Mouse (Mus musculus) hindbrain, embryonic 12.5 days (tissue): Measurements from ENCODE around the gene Etl4. TPM values are rescaled to one million over a fixed set of nuclear protein-coding genes. Genes with fewer than 3 reads are reported as not detected.
A peak's percentile ranks its signal among the peaks of the same experiment; 100 is the strongest.

Experiments used
- ATAC-seq: fragments of 200-750 bp; cut with Nextera tagmentation; 2 replicates; pipeline ENCODE4 v1.8.0; 2017; ENCODE audit warnings: moderate TSS enrichment; ENCODE audit not compliant: low FRiP score
- H3K27ac ChIP-seq: fragments of 300-500 bp; sonication (generic); 2 replicates; pipeline ENCODE4 v1.5.1; 2016; ENCODE audit warnings: mild to moderate bottlenecking
- H3K27me3 ChIP-seq: fragments of 300-500 bp; sonication (generic); 2 replicates; pipeline ENCODE4 v1.6.1; 2016; ENCODE audit warnings: mild to moderate bottlenecking
- H3K36me3 ChIP-seq: fragments of 300-500 bp; sonication (generic); 2 replicates; pipeline ENCODE4 v1.6.1; 2016; ENCODE audit warnings: mild to moderate bottlenecking
- H3K4me1 ChIP-seq: fragments of 300-500 bp; sonication (generic); 2 replicates; pipeline ENCODE4 v1.6.1; 2016
- H3K4me2 ChIP-seq: fragments of 300-500 bp; sonication (generic); replicated peaks from 2 replicates; pipeline ENCODE4 v1.6.1; 2016; ENCODE audit warnings: mild to moderate bottlenecking
- H3K4me3 ChIP-seq: fragments of 300-500 bp; sonication (generic); 2 replicates; pipeline ENCODE4 v1.5.1; 2016; ENCODE audit warnings: mild to moderate bottlenecking
- H3K9ac ChIP-seq: fragments of 300-500 bp; sonication (generic); 2 replicates; pipeline ENCODE4 v1.6.1; 2016; ENCODE audit warnings: mild to moderate bottlenecking, moderate library complexity
- H3K9me3 ChIP-seq: fragments of 300-500 bp; sonication (generic); replicated peaks from 2 replicates; pipeline ENCODE4 v1.6.1; 2016; ENCODE audit warnings: mild to moderate bottlenecking
- WGBS: fragments of 180-500 bp; shearing (Covaris S2); methylation state at CpG from one replicate; pipeline ENCODE4 v1.1.7; 2016; 5-methylcytosine and 5-hydroxymethylcytosine counted together
- polyA plus RNA-seq: library from polyadenylated mRNA; unstranded; fragments of >200 nt; fragmentation: Nextera tagmentation; extraction: Ambion mirVana; gene quantifications from 2 replicates; pipeline ENCODE4 v1.2.1, GENCODE M21; 2016

Etl4 gene
- polyA plus RNA-seq, 1 experiment from 2014 or later, result 18.7 TPM

GRCm38 (mm10) chr2:20761320-20761719 lies 851.7 kb downstream of the Etl4 start:
- no peak overlapping the region for H3K27ac ChIP-seq
- H3K27me3 ChIP-seq, result no peaks in the 10 kb centered on the region
- no peaks in the 10 kb centered on the region for H3K36me3 ChIP-seq
- no peak for ATAC-seq
- H3K9me3 ChIP-seq, result no peaks in the 10 kb centered on the region
- no peak overlapping the region for H3K4me2 ChIP-seq
- H3K4me3 ChIP-seq, result no peak overlapping the region
- H3K4me1 ChIP-seq, result no peaks in the 10 kb centered on the region
- 91% methylated on average over 5 of the region's 5 CpGs for WGBS
- no peak overlapping the region for H3K9ac ChIP-seq

- no peaks in the 10 kb centered on the region for H3K4me1 ChIP-seq
- no peak overlapping the region for H3K9ac ChIP-seq
- H3K4me2 ChIP-seq, result no peak overlapping the region
- H3K27ac ChIP-seq, result no peak overlapping the region
- H3K4me3 ChIP-seq, result no peak overlapping the region
- WGBS, result 90% methylated on average over 3 of the region's 3 CpGs
- H3K9me3 ChIP-seq, result no peaks in the 10 kb centered on the region
- ATAC-seq, result no peak
- H3K27me3 ChIP-seq, result no peaks in the 10 kb centered on the region
- no peaks in the 10 kb centered on the region for H3K36me3 ChIP-seq
Measured at GRCm38 (mm10) chr2:20761751-20762150, 852.2 kb downstream of the Etl4 start.

GRCm38 (mm10) chr2:20763511-20764212 lies 854.1 kb downstream of the Etl4 start:
- Histone ChIP-seq H3K27ac (no peak overlapping the region), H3K4me1 (no peaks in the 10 kb centered on the region), H3K4me3 (no peak overlapping the region), H3K9ac (no peak overlapping the region), H3K9me3 (no peaks in the 10 kb centered on the region), H3K27me3 (no peaks in the 10 kb centered on the region), H3K36me3 (no peaks in the 10 kb centered on the region), H3K4me2 (no peak overlapping the region)
- no peak for ATAC-seq
- 78% methylated on average over 4 of the region's 4 CpGs for WGBS

GRCm38 (mm10) chr2:20764566-20765090 lies 855.0 kb downstream of the Etl4 start:
- no peak overlapping the region for H3K27ac ChIP-seq

GRCm38 (mm10) chr2:20768681-20769080 lies 859.1 kb downstream of the Etl4 start:
- no peak overlapping the region for H3K27ac ChIP-seq
- no peak for ATAC-seq
- 69% methylated on average over 5 of the region's 5 CpGs for WGBS

More at GRCm38 (mm10) chr2:20764566-20765090, 855.0 kb downstream of the Etl4 start:
- Histone ChIP-seq H3K9ac (no peak overlapping the region), H3K4me3 (no peak overlapping the region), H3K36me3 (no peaks in the 10 kb centered on the region), H3K4me2 (no peak overlapping the region), H3K27me3 (no peaks in the 10 kb centered on the region), H3K9me3 (no peaks in the 10 kb centered on the region), H3K4me1 (no peaks in the 10 kb centered on the region)
- ATAC-seq, result no peak

GRCm38 (mm10) chr2:20770171-20770570 lies 860.6 kb downstream of the Etl4 start:
- no peak overlapping the region for H3K4me3 ChIP-seq
- no peak for ATAC-seq
- no peak overlapping the region for H3K9ac ChIP-seq

More at GRCm38 (mm10) chr2:20768681-20769080, 859.1 kb downstream of the Etl4 start:
- Histone ChIP-seq H3K4me3 (no peak overlapping the region), H3K4me2 (no peak overlapping the region), H3K4me1 (no peaks in the 10 kb centered on the region), H3K9ac (no peak overlapping the region), H3K9me3 (no peaks in the 10 kb centered on the region), H3K27me3 (no peaks in the 10 kb centered on the region), H3K36me3 (no peaks in the 10 kb centered on the region)

GRCm38 (mm10) chr2:20774462-20774861 lies 864.9 kb downstream of the Etl4 start:
- ATAC-seq, result no peak
- H3K27ac ChIP-seq, result no peak overlapping the region
- H3K4me2 ChIP-seq, result no peak overlapping the region
- H3K9me3 ChIP-seq, result no peaks in the 10 kb centered on the region
- H3K9ac ChIP-seq, result no peak overlapping the region
- no peaks in the 10 kb centered on the region for H3K4me1 ChIP-seq
- no peaks in the 10 kb centered on the region for H3K36me3 ChIP-seq
- H3K27me3 ChIP-seq, result no peaks in the 10 kb centered on the region
- H3K4me3 ChIP-seq, result no peak overlapping the region
- WGBS, result 74% methylated on average over 2 of the region's 2 CpGs

More at GRCm38 (mm10) chr2:20770171-20770570, 860.6 kb downstream of the Etl4 start:
- H3K27ac ChIP-seq, result no peak overlapping the region
- H3K4me1 ChIP-seq, result no peaks in the 10 kb centered on the region
- H3K36me3 ChIP-seq, result no peaks in the 10 kb centered on the region
- H3K27me3 ChIP-seq, result no peaks in the 10 kb centered on the region
- H3K4me2 ChIP-seq, result no peak overlapping the region
- no peaks in the 10 kb centered on the region for H3K9me3 ChIP-seq

- WGBS, result 95% methylated on average over 6 of the region's 6 CpGs
Measured at GRCm38 (mm10) chr2:20776171-20776704, 866.7 kb downstream of the Etl4 start.

GRCm38 (mm10) chr2:20777931-20778330 lies 868.4 kb downstream of the Etl4 start:
- no peak overlapping the region for H3K4me3 ChIP-seq
- H3K36me3 ChIP-seq, result no peaks in the 10 kb centered on the region
- no peaks in the 10 kb centered on the region for H3K9me3 ChIP-seq
- no peak for ATAC-seq
- H3K27ac ChIP-seq, result no peak overlapping the region
- WGBS, result 80% methylated on average over 6 of the region's 6 CpGs
- H3K27me3 ChIP-seq, result no peaks in the 10 kb centered on the region
- no peak overlapping the region for H3K9ac ChIP-seq
- no peaks in the 10 kb centered on the region for H3K4me1 ChIP-seq
- H3K4me2 ChIP-seq, result no peak overlapping the region

More at GRCm38 (mm10) chr2:20776171-20776704, 866.7 kb downstream of the Etl4 start:
- no peaks in the 10 kb centered on the region for H3K4me1 ChIP-seq
- no peak overlapping the region for H3K4me2 ChIP-seq
- no peaks in the 10 kb centered on the region for H3K9me3 ChIP-seq
- no peak for ATAC-seq
- H3K4me3 ChIP-seq, result no peak overlapping the region
- H3K9ac ChIP-seq, result no peak overlapping the region
- no peak overlapping the region for H3K27ac ChIP-seq
- no peaks in the 10 kb centered on the region for H3K27me3 ChIP-seq
- H3K36me3 ChIP-seq, result no peaks in the 10 kb centered on the region

- Histone ChIP-seq H3K4me2 (no peak overlapping the region), H3K27ac (no peak overlapping the region), H3K9ac (no peak overlapping the region), H3K9me3 (no peaks in the 10 kb centered on the region), H3K4me1 (no peaks in the 10 kb centered on the region), H3K4me3 (no peak overlapping the region), H3K36me3 (no peaks in the 10 kb centered on the region), H3K27me3 (no peaks in the 10 kb centered on the region)
- WGBS, result 34% methylated on average over 6 of the region's 6 CpGs
- ATAC-seq, result peak; percentile 81
Measured at GRCm38 (mm10) chr2:20779484-20780381, 870.2 kb downstream of the Etl4 start.

GRCm38 (mm10) chr2:20801236-20801890 lies 891.8 kb downstream of the Etl4 start:
- H3K9ac ChIP-seq, result no peak overlapping the region
- WGBS, result 79% methylated on average over 8 of the region's 8 CpGs
- no peaks in the 10 kb centered on the region for H3K4me1 ChIP-seq
- ATAC-seq, result no peak
- H3K27ac ChIP-seq, result no peak overlapping the region
- no peaks in the 10 kb centered on the region for H3K9me3 ChIP-seq
- no peaks in the 10 kb centered on the region for H3K36me3 ChIP-seq
- no peak overlapping the region for H3K4me3 ChIP-seq
- H3K27me3 ChIP-seq, result no peaks in the 10 kb centered on the region
- H3K4me2 ChIP-seq, result no peak overlapping the region

GRCm38 (mm10) chr2:20811506-20811905 lies 901.9 kb downstream of the Etl4 start:
- Histone ChIP-seq H3K4me3 (no peak overlapping the region), H3K36me3 (no peaks in the 10 kb centered on the region), H3K27me3 (no peaks in the 10 kb centered on the region), H3K9me3 (no peaks in the 10 kb centered on the region), H3K9ac (no peak overlapping the region), H3K4me2 (no peak overlapping the region), H3K4me1 (no peaks in the 10 kb centered on the region), H3K27ac (no peak overlapping the region)
- no peak for ATAC-seq
- 87% methylated on average over 8 of the region's 8 CpGs for WGBS
